Mouse (Mus musculus) c-Kit-positive CD71-negative TER-119-negative erythroid progenitor cells, embryonic 14.5 days (primary cell): ENCODE results near the gene Enc1.
A peak's percentile ranks its signal among the peaks of the same experiment; 100 is the strongest.

Source experiments
- DNase-seq: peaks from one replicate; pipeline ENCODE4 v3.0.0-alpha.2; 2013; ENCODE audit warnings: low read depth

Gene Enc1

GRCm38 (mm10) chr13:97240965-97241786 lies at the start of gene Enc1:
Gene Enc1 (plus strand): TSS chr13:97241105.
- DNase-seq: peak; percentile 84

GRCm38 (mm10) chr13:97192649-97193048 lies 48.3 kb upstream of the Enc1 start:
- DNase-seq: no peak

- no peak for DNase-seq
Observed at GRCm38 (mm10) chr13:97193420-97193819, 47.5 kb upstream of the Enc1 start.

GRCm38 (mm10) chr13:97196186-97196924 lies 44.5 kb upstream of the Enc1 start:
- no peak for DNase-seq

- DNase-seq: no peak
Observed at GRCm38 (mm10) chr13:97196925-97197218, 44.0 kb upstream of the Enc1 start.

- peak; percentile 82 for DNase-seq
Observed at GRCm38 (mm10) chr13:97197932-97198562, 42.9 kb upstream of the Enc1 start, which contains the start of gene Hexb. Gene Hexb (minus strand): TSS chr13:97198357.

GRCm38 (mm10) chr13:97199123-97199522 lies 41.8 kb upstream of the Enc1 start:
- no peak for DNase-seq

GRCm38 (mm10) chr13:97201076-97201475 lies 39.8 kb upstream of the Enc1 start:
- no peak for DNase-seq

GRCm38 (mm10) chr13:97201896-97202295 lies 39.0 kb upstream of the Enc1 start:
- DNase-seq: no peak

- peak; percentile 72 for DNase-seq
Observed at GRCm38 (mm10) chr13:97205052-97205701, 35.7 kb upstream of the Enc1 start.

- DNase-seq: no peak
Observed at GRCm38 (mm10) chr13:97206046-97206445, 34.9 kb upstream of the Enc1 start.

- no peak for DNase-seq
Observed at GRCm38 (mm10) chr13:97207472-97208111, 33.3 kb upstream of the Enc1 start.

- no peak for DNase-seq
Observed at GRCm38 (mm10) chr13:97208112-97208478, 32.8 kb upstream of the Enc1 start.

- DNase-seq: no peak
Observed at GRCm38 (mm10) chr13:97208500-97209010, 32.4 kb upstream of the Enc1 start.

GRCm38 (mm10) chr13:97214583-97215268 lies 26.2 kb upstream of the Enc1 start:
- DNase-seq: no peak

GRCm38 (mm10) chr13:97215563-97215962 lies 25.3 kb upstream of the Enc1 start:
- no peak for DNase-seq

- no peak for DNase-seq
Observed at GRCm38 (mm10) chr13:97216196-97216595, 24.7 kb upstream of the Enc1 start.

GRCm38 (mm10) chr13:97220022-97220421 lies 20.9 kb upstream of the Enc1 start:
- no peak for DNase-seq

GRCm38 (mm10) chr13:97223856-97224255 lies 17.0 kb upstream of the Enc1 start:
- DNase-seq: no peak

- DNase-seq: no peak
Observed at GRCm38 (mm10) chr13:97224341-97224982, 16.4 kb upstream of the Enc1 start.

- no peak for DNase-seq
Observed at GRCm38 (mm10) chr13:97225130-97225529, 15.8 kb upstream of the Enc1 start.
